Mouse (Mus musculus): ENCODE results near the gene Iqcd.

The Iqcd gene

DNA sequence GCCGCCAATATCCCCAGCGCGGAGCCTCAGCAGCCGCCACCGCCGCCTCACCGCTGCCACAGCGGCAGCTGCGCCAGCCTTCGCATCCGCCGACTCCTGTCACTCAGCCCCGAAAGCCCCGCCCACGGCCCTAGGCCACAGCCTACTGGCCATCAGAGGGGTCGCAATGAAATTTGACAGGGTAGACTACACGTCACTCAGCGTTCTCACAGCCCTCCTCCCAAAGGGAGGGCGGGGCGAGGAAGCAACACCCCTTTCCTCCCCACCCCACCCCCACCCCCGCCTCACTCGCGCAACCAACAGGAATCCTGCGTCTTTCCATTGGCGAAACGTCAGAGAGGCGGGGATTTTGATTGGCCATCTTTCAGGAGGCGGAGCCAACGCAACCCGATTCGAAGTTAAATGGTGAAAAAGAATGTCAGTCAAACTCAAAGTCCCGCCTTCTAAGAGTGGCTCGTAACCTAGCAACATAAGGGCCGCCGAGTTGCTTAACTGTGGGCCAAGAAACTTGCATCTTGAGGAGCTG lies at the start of gene Iqcd, which contains the start of gene Tpcn1:
TSS of gene Iqcd (plus strand) at position 448 of the 526 bp plus-strand sequence.
TSS of gene Tpcn1 (minus strand) at position 105 of the 526 bp plus-strand sequence.
- DNase-seq, result peak; percentile 100

DNA sequence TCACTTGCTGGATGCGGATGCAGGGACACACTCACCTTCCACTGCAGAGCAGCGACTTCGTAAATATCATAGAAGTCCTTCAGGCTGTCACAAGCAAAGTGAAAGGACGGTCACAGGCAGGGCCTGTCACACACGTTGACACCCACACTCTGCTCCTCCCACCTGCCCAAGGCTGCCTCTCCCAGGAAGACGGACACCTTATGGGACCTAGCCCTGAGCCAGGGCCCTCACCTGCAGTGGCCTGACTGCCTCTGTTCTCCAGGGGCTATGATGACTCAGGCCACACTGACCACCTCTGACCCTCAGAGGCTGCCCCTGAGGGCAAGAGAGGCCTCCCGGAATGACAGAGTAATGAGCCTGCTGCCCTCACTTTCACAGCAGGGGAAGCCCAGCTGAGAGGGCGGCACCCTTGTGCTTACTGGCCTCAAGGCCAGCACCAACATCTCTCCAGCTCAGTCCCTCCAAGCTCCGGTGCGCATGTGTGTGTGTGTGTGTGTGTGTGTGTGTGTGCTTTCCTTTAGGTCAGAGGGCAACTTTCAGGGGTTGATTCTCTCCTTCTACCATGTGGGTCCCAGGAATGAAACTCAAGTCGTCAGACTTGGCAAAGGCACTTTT lies 40.5 kb upstream of the Iqcd start:
- no peak for DNase-seq

DNA sequence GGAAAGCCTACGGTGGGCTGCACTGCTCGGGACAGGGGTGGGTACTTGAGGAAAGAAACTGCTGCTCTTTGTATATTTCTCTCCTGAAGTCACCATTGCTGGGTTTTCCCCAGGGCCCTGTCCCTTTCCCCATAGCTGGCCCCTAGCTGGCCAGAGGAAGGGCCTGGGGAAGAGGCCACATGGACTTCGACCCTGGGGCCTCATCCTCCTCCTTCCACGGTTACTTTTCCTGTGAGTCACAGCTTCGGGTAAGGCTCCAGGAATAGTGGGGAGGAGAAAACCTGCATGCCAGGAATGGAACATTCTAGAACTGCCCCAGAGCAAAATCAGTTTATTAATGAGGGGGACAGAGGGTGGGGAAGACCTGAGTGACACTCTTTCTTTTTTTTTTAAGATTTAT lies 38.7 kb upstream of the Iqcd start:
- no peak for DNase-seq

DNA sequence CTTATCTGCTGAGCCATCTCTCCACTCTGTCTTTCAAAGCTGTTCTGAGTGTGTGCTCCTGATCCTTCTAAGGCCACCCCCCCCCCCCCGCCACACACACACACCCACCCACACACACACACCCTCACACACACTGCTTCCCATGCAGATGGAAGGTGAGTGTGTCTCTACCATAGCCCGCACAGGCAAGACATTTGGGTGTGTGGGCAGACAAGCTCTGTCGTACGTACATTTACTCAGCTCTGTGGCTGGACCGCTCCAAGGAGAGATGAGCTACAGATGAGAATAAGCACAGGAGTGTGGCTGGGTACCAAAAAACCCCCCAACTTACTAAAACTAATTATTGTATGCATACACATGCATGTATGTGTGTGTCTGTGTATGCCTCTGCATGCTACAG lies 38.1 kb upstream of the Iqcd start:
- no peak for DNase-seq

DNA sequence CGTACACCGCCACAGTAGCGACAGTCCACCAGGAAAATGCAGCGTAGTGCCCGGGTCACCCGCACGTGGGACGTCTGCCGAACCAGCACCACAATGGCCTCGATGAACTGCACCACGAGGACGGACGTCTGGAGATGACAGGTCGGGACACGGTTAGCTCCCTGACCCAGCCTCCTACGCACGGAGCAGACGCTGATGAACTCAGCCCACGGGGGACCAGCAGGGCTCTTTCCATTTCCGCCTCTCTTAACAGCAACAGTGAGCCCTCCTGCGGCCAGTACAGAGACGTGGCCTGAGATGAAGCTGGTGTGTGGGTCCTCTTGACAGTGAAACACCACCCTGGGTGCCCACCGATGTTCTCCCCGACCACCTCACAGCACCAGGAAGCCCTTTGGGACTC lies 32.9 kb upstream of the Iqcd start:
- no peak for DNase-seq

DNA sequence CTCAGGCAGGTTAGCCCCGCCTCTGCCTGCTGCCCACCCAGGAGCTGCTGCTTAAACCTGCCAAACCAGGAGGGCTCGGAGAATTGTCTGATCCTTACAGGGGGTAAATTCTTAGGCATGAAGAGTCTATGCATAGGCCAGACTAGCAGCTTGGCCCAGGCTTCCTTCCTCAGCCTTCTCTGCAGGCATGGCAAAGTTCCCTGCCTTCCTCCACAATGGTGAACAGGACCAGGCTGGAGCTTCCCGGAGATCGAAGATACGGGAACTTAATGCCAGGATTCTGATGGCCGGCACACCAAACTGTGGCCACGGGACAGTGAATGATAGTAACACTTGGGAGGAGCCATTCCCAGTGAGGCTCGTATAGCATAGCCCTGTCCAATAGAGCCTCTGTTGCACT lies 30.8 kb upstream of the Iqcd start:
- no peak for DNase-seq

DNA sequence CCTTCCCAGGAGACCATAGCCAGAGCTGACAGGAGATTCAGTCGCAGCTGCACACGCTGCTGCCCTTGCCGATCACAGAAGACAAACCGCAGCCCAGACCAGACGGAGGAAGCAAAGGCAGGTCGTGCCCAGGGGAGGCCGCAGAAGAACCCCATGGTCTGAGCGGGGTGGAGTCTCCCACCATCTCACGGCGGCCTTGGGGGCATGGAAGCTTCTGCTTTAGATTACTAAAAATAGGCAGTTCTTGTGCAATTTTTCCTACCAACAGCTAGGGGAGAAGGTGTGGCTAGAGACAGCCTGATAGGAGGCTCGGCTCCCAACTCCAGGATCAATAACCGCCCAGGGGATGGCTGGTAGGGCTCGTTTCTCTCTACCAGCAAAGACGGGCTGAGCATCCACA lies 30.1 kb upstream of the Iqcd start:
- DNase-seq, result no peak

DNA sequence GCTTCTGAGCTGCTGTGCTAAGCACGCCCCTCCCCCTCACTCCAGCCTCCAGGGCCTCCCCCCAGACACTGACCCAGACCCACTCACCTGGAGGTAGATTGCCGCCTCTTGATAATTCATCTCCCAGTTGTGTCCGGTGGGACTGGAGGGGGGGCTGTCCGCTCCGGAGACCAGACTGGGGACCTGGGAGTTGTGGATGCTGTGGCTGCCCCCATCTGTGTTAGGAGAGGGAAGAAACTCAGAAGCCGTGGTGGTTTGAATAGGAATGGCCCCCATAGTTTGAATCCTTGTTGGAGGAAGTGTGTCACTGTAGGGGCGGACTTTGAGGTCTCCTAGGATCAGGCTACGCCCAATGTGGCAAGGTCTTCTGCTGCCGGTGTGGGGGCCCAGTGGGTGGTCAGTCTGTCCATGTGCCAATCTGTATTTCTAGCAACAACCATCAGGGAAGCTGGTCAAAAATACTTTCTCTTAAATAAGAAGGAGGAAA lies 28.6 kb upstream of the Iqcd start:
- no peak for DNase-seq

DNA sequence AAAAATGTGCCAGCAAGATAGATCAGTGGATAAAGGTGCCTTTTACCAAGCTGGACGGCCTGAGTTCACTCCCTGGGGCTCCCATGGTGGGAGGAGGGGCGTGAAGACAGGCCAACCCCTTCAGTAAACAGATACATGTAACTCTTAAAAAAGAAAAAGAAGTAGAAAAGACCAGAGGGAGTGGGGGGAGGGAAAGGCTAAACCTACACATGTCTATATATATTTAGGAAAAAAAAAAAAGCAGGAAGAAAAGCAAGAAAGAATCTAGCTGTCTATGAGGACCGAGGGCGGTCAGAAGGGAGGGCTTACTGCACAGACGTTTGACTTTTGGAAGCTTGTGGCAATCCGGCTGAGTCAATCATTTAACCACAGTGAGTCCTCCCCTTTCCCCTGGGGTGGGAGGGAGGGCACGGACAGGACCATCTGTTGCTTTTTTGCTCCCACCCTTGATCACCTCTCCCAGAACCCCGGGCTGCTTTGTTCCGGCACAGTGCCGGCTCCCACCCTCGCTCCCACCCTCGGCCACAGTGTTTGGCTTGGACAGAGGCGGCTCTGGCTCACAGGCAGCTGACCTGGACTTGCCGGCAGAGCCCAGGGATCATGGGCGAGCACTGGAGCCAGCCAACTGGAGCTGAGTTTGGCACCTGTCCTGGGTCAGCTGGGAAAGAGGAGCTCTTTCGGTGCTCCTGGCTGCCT lies 28.1 kb upstream of the Iqcd start:
- DNase-seq, result peak; percentile 82

DNA sequence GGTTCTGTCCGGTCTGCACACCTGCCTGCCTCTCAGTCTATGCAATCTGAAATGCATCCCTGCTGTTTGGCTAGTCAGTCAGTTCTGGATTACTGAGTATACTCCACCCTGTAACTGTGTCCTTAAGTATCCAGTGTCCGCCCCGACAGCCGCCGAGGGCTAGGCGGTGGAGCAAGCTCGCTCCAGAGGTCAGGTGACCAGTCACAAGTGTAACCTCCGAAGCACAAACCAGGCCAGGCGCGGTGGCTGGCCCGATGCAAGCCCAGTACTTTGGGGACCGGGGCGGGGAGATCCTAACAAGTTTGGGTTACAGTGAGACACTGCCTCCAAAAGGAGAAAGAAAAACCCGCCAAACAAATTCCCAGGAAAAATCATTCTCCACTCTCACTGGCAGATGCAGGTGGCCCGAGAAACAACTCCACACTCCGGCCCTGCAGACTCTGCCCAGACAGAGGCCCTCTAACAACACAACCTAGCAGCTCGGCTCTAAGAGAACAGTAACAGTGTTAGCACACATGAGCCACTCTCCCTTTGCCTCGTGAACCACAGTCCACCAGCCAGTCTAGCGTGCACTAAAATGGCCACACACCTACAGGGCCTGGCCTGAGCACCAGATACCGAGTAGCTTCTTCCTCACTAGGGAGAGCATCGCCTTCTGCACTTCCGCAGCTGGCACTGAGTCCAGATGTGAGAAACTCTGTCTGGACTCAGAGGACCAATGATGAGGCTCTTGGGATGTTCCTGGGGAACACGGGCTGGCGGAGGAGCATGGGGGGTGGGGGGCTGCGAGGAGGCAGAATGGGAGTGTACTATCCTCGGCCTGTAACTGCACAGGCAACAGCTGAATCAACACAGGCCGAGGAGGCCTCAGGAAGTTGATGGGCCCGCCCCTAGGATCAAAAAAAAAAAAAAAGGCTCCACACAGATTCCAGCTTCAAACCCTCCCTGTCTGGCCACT lies 25.6 kb upstream of the Iqcd start:
- no peak for DNase-seq

DNA sequence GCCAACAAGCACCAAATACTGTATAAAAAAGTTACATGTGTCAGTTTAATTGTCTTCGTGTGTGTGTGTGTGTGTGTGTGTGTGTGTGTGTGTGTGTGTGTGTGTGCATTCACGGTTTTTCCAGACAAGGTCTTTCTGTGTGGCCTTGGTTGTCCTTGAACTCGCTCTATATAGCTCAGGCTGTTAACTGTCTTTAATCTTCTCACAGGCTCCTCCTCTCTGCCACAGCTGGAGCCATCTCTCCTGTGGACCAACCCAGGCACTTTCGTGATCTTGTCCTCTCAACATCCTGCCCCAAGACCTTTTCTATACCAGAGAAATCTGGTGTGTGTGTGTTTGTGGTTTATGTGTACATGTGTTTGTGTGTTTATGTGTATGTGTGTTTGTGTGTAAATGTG lies 24.9 kb upstream of the Iqcd start:
- DNase-seq, result no peak

DNA sequence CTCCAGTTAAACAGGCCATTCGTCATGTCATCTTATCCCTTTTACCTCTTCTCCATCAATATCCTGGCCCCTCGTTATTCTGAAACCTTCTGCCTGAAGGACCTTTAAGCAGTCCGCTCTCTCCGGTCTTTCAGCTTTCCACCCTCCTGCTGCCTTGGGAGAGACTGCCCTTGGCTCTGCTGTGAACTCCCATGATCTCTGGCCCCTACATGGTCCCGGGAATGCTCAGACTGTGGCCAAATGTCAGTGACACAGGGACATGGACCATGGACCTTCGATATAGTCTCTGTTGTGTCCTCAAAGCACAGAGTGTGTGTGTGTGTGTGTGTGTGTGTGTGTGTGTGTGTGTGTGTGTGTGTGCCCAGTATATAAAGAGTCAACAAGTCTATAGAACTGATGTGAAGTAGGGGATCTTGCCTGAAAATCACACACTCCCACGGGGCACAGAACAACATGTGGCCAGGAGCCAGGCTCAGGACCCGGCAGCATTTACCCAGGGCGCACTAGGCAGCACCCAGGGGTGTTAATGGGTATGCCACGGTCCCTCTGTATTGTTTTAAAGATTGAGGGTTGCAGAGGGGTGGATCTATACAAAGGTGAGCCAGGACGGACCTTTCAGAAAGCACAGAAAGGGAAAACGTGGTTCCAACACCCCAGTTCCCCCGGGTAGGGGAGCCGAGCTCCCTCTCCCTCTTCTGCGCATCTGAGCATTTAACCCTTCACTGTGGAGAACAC lies 23.5 kb upstream of the Iqcd start:
- DNase-seq, result no peak

DNA sequence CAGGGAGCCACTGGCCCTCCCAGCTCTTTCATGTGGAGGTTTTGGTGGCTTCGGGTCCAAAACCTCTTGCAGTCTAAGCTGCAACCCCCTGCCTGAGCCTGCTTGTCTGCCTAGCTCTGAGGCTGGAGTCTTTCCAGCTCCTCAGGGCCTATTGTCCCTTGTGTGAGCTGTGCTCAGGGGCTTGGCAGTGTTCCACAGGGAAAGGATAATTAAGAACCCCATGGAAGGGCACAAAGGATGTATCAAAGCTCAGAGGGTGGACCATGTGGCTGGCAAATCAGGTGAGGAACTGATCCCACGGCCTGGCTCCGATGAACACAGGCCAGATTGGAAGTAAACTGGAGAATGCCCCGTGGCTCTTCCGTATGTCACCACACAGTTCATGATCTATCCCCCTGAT lies 22.7 kb upstream of the Iqcd start:
- peak; percentile 91 for DNase-seq

DNA sequence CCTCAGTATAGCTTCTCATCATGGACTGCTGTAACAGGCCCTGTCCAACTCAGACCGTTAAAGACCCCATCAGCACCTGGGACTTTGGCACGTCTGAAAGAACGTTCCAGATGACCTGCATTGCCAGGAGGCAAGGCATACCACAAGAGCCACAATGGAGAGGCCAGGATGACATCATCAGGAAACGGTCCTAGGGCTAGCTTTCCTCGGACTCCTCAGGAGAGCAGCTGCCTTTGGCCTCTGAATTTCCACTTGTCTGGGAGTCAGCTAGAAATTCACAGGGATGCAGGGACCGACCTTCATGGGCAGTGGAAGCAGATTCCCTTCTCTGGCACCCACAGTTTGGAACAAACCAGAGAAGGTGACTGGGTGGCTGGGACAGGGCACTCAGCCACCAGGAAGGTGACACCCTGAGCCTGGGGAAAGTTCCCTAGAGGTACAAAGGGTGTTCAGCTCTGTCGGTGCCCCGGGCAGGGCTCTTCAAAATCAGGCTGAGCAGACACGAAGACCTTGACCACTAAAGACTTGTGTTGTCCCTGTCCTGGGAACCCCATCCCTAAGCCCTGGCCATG lies 22.0 kb upstream of the Iqcd start:
- peak; percentile 62 for DNase-seq

DNA sequence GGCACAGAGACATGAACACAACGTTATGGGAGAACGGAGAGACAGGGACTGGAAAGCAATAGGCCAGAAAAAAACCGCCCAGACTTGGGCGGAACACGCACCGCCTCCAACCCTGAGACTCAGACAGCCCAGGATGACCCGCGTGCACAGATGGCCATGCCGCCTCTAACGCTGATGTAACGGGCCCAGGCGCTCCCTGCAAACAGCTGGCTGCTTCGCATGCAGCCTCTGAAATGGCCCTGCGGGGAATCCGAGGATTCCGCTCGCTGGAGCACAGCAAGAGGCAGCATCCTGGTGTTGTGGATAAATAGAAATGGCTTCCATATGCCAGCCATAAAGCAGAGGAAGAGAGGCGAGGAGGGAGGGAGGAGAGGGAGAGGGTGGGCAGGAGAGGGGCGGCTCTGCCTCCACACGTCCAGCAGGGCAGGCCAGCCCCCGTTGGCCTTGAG lies 21.5 kb upstream of the Iqcd start:
- peak; percentile 87 for DNase-seq

DNA sequence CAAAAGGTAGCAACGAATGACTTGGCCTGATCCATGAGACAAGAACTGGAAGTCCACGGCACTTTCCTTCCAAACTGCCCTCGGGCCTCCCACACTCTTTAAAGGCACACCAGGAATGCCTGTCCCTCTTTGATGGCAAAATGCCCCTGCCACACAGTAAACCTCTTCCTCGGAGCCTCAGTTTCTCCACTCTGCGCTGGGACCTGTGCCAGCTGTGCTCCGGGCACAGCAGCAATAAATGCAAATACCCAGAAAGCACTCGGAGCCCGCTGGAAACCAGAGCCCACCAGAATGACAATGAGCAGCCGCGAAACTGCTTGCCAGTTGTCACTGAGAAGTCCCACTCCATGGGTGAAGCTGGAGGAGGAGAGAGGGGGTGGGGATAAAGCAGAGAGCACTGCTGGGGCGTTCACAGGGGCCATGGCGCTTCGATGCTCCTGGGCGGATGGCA lies 21.0 kb upstream of the Iqcd start:
- DNase-seq, result no peak

DNA sequence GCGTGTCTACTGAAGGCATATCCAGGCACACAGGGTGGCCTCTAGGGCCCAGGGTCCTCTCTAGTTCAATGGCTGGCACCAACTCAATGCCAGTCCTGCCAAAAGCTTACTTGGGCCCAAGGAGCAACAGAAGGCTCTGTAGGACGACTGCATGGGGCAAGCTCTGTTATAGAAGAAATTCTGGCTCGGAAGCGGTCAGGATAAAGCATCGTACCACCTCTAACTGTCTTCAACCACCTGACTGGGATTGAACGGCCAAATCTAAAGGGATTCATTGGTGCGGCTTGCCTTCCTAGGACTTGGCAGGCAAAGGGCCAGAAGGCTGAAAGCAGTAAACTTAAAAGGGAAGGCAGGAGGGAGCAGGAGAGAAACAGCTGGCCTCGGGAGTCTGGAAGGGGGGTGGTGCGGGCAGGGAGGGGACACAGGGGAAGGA lies 20.5 kb upstream of the Iqcd start:
- no peak for DNase-seq

DNA sequence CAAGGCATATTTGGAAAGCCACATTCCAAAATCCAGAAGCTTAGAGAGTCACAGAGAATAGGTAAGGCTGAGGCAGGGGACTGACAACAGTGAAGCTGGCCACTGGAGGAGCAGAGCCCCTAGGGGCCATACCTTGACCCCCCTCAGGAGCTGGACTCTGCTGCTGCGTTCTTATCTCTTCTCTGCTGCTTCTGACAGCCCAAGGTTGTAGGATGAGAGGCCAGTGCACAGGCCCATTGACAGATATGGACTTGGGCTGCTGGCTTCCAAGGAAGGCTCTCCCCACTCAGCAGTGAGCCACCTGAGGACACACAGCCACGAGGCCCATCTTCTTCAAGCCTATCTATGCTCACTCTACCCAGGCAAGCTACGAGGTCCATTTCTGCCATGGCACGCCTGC lies 19.9 kb upstream of the Iqcd start:
- no peak for DNase-seq

DNA sequence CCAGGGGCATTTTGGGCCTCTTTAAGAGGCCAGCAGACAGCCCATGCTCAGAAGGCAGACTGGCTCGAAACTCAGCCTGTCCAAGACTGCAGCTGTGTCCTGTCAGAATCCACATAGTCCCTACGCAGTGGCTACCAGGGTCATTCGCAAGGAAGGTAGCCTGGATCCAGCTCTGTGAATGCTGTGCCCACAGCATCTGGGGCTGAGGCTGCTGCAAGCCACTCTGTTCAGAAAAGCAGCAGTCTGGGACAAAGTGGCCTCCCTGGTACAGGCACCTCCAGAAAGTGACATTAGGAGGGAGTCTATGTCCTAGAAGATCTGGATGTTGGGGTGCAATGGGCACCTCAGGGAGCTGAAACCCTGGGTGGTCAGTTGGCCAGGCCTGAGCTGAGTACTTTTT lies 19.0 kb upstream of the Iqcd start:
- DNase-seq, result no peak

DNA sequence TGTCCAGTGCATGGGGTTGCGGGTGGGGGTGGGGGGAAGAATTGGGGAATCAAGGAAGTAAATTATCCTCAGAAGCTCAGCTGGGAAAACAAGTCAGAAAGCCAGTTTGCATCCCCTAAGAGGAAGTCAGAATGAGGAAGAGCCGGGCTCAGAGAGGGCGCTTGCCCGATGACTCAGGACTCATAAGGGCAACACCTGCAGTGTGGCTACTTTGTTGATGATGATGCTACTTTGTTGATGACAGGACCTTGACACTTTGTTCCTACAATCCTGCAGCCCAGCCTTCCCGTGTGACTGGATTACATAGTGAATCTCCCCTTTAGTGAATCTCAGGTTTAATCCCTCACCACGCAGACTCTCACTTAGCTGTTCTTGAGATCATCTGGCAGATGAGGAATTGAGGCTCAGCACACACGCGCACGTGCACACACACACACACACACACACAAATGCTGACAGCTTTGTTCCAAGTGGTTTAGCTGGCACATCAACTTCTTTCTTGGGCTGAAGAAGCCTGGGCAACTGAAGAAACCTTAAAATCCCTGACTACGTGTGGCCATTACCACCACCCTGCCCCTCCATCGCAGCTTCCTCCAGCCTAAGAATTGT lies 18.4 kb upstream of the Iqcd start:
- DNase-seq, result no peak

DNA sequence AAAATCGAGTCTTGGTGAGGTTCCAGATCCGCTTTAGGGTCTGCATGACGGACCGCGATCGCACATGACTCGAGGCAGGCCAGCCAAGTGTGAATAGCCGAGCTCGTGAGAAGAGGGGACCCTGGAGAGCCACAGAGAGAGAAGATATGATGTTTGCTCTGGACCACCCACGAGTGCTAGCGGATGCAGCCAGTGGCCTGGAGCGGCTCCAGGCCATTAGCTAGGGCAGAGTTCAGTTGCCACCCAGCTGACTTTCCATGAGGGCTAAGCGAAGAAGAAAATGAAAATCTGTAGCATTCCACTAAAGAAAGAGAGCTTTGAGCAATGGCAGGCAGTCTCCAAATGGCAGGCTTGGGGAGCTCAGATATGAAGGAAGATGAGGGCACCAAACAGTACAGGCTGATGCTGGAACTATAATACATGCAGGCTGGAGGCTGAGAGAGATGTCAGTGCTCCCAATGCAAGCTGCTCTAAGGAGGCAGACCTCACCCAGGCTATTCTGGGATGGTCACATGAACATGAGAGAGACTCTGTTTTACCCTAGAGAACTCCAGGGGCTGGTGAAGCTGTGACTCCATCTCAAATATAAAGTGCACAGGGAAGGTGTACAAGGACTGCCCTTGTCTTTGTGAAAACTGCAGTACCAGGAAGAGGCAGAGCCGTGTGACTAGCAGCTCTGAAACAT lies 17.6 kb upstream of the Iqcd start:
- peak; percentile 70 for DNase-seq
